Mouse (Mus musculus) ES-Bruce4 (cell line): Measurements from ENCODE around the gene Zfp65.

Experiments
- CTCF ChIP-seq: IDR thresholded peaks from one replicate; pipeline ENCODE4 v1.8.1; 2011; ENCODE audit warnings: low read depth, low read length
- EP300 ChIP-seq: IDR thresholded peaks from 2 replicates; pipeline ENCODE4 v1.6.1; 2011; ENCODE audit warnings: low read depth, low read length; ENCODE audit not compliant: insufficient read depth
- POLR2A ChIP-seq: IDR thresholded peaks from one replicate; pipeline ENCODE4 v1.8.1; 2011; ENCODE audit warnings: low read length; ENCODE audit not compliant: insufficient read depth

DNA sequence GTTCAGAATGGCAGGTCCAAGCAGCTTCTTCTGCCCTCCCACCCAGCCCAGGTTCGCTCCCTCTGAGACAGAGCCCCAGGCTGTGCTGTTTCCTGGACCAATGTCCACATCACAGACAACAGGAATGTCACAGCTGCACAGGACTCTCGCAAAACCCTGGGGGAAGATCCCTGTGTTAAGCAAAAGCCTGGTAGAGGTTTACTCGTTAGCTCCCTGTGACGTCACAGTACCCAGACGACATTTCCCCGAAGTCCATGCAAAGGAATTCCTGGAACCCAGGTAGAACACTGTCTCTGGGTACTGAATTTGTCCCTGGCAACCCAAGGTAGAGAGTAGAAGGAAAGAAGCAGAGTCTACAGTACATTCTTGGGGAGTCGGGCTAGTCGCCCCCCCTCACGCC is 14.9 kb upstream of the Zfp65 start:
- TF ChIP-seq POLR2A: no peak
- TF ChIP-seq CTCF: no peak
- no peak for TF ChIP-seq EP300
